Mouse (Mus musculus): ENCODE measurements around the gene Cyp2w1.

Cyp2w1 gene

GRCm38 (mm10) chr5:139365827-139366226, 13.4 kb downstream of the Cyp2w1 start:
- DNase-seq: peak; percentile 65

GRCm38 (mm10) chr5:139366484-139366883, 14.1 kb downstream of the Cyp2w1 start:
- DNase-seq: peak; percentile 70

- DNase-seq: no peak
These were observed 15.6 kb downstream of the Cyp2w1 start for GRCm38 (mm10) chr5:139367884-139368458.

DNA sequence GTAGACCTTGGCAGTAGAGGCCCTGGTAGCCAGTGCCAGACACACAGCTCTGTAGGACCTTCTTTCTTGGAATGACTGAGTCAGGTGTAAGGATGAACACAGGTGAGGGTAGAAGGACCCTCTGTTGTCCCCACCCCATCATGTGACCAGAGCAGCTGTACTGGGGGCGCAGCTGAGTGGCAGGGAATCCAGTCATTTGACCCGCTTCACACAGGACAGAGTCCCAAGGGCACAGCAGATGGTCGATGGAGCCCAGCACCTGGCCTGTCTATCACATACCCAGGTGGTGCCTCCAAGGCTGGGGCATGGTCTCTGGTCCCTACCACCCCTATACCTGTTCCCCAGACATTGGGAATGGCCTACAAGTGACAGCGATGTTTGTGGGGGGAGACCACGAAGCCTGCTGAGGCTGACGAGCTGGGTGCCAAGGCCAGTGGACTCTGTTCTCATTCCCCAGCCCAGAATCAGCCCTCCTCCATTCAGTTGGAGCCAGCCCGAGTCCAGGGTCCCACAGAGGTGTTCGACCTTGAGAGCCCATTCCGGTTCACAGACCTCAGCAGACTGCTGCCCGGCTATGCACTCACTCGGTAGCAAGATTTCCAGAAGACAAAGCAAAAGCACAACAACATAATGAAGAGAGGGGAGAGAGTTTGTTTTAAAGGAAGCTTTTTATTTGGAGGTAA, 16.4 kb downstream of the Cyp2w1 start:
- no peak for DNase-seq

DNA sequence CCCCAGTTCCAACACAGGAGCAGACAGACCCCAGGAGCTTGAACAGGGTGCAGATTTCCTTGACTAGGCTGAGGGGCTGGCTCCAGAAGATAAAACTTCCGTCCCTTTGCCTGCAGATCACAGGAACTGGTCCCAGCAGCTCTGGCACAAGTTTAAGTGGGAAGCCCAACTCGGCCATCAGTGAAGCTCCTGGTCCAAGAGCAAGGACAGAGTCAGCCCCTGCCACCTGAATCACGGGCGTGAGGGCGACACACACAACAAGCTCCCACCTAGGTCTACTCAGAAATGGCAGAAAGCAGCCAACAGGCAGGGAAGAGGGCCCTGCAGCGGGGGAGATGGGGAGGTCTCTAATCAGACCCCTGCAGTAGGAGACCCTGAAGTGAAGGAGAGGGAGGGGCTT, 17.9 kb downstream of the Cyp2w1 start:
- no peak for DNase-seq

DNA sequence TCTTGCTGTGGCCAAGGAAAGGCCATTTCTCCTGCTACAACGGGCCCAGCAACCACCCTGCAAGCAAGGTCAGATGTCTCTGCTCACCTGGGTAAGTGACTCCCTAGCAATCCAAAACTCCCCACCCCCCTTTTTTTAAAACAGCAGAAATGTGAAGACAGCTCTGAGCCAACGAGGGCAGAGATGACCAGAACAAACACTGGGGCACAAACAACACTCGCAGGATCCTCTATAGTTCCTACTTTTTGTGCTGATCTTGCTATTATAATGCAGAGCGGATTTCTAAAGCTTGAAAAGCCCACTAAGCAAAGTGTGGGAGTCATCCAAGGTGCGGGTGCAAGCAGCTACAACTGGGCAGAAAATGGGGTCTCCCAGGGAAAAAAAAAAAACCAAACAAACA, 18.7 kb downstream of the Cyp2w1 start:
- no peak for DNase-seq

DNA sequence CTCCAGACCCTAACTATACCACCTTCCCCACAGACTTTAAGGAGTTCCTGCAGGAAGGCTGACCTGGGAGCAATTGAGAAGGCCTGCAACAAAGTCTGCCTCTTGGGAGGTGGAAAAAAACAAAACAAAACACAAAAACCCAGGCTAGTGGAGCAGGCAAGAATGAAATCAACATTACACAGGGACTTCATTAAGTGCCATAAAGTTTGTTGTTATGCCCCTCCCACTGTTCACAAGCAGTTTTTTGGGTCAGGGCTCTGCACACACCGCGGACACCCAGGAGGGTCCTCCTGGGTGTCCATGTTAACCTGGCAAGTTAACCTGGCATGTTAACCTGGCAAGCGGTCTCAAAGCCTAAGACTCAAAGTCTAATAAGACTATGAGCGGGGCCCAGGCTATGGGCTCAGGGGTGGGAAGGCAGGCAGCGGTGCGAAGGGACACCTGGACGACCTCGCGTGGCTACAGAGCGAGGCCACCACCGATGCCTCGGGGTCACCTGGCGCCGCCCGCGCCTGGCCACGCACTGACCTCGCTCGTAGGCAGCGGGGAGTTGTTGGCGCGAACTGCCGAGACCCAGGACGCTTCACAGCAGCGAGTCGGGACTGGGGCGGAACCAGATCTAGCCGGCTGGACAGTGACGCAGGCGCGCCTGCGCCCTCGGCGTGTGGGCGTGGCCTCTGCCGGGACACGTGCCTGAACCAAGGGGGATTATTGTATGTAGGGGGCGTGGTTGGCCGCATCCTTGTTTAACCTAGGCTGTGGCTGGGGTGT, 19.4 kb downstream of the Cyp2w1 start:
- DNase-seq: peak; percentile 97

GRCm38 (mm10) chr5:139373126-139373525, 20.7 kb downstream of the Cyp2w1 start:
- no peak for DNase-seq

GRCm38 (mm10) chr5:139373889-139374444, 21.6 kb downstream of the Cyp2w1 start:
- DNase-seq: no peak

- no peak for DNase-seq
These were observed 22.4 kb downstream of the Cyp2w1 start for GRCm38 (mm10) chr5:139374841-139375240.

DNA sequence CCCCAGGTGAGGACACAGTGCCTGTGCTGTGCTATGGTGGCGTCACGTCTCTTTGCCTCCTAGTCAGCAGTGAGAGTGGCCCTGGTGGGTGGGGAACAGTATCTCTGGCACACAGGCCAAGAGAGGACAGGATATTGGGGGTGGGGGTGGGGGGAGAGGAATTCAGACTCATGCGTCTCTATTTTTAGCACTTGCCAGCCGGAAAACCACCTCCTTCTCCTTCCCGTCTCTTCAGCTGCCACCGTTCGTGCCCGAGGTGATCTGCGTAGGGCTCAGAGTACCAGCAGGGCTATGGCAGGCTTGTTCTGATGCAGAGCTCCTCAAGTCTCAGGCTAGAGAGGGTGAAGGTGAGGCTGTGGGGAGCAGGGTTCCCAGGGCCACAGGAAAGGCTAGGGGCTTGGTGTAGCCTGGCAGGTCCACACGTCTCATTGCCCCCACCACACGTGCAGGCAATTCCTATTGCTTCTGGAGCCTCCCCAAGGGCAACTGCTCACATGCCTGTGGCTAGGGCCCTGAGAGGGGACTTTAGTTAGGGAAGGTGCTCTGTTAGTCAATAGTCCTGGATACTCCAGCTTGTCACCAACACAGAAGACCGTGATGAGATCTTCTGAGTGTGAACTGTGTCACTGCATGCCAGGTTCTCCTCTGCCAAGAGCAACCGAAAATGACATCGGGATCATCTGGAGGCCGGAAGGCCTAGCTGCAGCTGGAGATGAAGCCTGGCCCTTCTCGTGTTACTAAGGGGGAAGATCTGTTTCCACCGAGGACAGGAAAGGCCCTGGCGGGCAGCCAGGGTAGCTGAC, 25.3 kb downstream of the Cyp2w1 start, which contains the start of gene Gpr146:
TSS of gene Gpr146 (plus strand) at position 230 of the 803 bp plus-strand sequence.
- peak; percentile 89 for DNase-seq

DNA sequence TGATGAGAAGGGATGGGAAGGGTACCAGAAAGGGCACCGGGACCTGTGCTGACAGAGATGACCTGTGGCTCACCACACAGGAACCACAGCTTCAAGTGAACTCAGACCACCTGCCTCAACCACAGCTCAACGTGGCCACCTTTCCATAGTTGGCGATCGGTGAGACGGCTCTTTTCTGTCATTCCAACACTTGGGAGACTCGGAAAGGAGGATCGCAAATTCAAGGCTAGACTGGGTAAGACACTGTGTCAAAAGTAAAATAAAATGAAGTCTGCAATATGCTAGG, 25.8 kb downstream of the Cyp2w1 start:
- DNase-seq: no peak

- peak; percentile 97 for DNase-seq
These were observed 26.7 kb downstream of the Cyp2w1 start for GRCm38 (mm10) chr5:139378986-139379629.

GRCm38 (mm10) chr5:139379771-139380384, 27.5 kb downstream of the Cyp2w1 start:
- no peak for DNase-seq

DNA sequence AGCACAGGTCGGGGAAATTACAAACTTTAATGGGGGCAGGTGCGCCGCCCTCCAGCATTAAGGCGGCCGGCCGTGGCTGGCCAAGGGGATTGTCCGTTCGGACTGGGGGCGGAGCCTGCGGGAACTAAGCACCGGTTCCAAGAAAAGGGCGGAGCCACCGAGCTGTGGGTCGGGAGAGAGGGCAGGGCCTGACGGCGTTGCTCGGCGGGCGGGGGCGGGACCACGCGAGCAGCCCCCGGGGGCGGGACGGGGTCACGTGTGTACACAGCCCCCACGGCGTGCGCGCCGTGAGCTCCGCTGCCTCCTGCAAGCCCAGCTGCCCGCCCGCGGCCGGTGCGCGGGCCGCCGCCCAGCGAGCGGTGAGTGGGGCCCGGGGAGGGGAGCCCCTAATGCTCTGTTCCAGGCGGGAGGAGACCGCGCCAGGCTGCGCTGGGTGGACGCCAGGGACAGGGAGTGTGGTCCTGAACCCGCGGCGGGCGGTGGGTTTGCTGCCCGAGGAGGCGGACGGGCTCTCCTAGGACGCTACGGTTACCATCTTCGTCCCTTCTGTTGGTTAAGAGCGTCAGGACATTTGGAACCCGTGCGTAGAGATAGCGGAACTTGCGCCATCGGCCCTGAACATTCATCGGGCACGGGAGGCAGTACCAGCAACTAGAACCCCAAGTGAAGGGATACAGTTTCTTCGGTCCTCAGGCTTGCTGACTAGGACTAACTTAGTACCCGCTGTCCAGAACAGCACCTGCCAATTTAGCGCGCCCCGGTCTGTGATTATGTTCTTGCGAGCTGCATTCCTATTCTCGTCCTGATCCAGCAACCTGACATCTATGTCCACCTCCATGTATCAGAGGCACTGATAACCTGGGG, 28.2 kb downstream of the Cyp2w1 start:
- DNase-seq: peak; percentile 98

GRCm38 (mm10) chr5:139381586-139382513, 29.4 kb downstream of the Cyp2w1 start:
- peak; percentile 74 for DNase-seq

- DNase-seq: peak; percentile 92
These were observed 30.3 kb downstream of the Cyp2w1 start for GRCm38 (mm10) chr5:139382760-139383159.

GRCm38 (mm10) chr5:139383234-139383633, 30.8 kb downstream of the Cyp2w1 start:
- DNase-seq: no peak

DNA sequence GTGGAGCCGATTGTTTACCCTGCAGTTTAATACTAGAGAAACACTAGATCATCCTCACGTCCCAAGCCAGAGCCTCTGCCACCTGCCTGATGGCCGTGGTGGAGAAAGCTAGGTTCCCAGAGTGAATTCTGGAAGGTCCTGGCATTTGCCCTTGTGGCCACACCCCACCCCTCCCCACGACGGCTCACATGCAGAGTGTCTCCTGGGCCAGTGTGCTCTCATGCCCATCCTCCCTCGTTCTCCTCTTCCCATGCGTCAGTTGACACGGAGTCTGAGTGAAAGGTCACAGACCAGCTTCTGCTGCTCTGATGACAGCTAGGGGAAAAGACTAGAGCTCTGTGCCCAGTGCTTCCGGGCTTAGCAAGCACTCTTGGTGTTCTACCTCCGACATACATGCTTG, 32.1 kb downstream of the Cyp2w1 start:
- peak; percentile 80 for DNase-seq

DNA sequence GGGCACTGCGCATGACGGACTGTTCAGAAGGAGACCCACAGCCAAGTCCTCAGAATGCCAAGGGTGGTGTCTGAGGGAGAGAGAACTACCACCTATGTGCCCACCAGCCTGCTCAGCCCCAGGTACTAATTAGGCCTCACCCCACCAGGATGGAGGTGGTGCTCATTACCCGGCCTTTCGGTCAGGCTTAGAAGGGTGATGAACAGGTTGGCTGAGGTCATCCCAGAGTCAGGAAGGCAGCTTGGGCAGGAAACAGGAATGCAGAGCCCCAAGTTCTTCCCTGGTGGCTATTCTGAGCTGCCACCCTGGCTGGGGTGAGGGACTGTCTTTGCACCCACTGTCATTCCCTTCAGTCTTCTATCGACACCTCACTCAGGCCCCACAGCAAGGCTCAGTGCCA, 33.6 kb downstream of the Cyp2w1 start:
- DNase-seq: no peak

Data from lung, postnatal 36 days (tissue).